Mouse (Mus musculus): ENCODE measurements around the gene Gm42791. TPM values are rescaled to one million over a fixed set of nuclear protein-coding genes. Genes with fewer than 3 reads are reported as not detected.

The Gm42791 gene
- polyA plus RNA-seq, 1 experiment from 2014 or later = not detected

GRCm38 (mm10) chr5:148928382-148929115 lies 66.4 kb downstream of the Gm42791 start:
- Histone ChIP-seq H3K9me3 (ENCODE audit: control insufficient read depth, low read length) (no peaks in the 10 kb centered on the region), H3K4me3 (ENCODE audit: low read depth, low read length) (peak overlapping the region; percentile 80)
- under 1% methylated on average over 68 of the region's 69 CpGs for WGBS

DNA sequence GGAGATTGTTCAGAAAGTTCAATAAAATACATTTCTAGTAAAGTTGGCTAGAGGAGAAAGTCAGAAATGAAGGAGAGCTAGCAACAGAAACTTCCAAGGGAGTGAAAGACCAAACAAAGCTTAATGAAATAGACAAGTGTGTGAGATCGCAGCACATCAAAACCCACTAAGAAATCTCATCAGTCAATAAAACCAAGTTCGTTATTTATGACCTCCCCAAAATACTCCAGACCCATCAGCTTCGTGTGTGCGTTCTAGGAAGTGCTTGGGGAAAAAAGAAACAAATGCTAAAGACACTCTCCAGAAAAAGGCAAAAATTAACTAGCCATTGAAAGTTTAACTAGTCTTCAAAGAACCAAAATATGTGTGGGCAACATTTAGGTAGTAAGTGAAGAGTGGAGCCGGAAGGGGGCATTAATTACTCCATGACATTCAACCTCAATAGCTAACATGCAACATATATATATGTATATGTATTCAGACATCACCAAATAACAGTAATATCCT lies 67.2 kb downstream of the Gm42791 start:
- Histone ChIP-seq H3K4me3 (ENCODE audit: low read depth, low read length) (peak overlapping the region; percentile 80), H3K4me1 (replicated peaks; ENCODE audit: control insufficient read depth, insufficient read depth, low read length) (no peaks in the 10 kb centered on the region; the same call in 1 of the 2 replicates), H3K27me3 (ENCODE audit: control insufficient read depth, insufficient read depth, low read length) (no peaks in the 10 kb centered on the region), H3K9me3 (ENCODE audit: control insufficient read depth, low read length) (no peaks in the 10 kb centered on the region), H3K27ac (ENCODE audit: low read depth, low read length) (peak overlapping the region; percentile 95), H3K9ac (ENCODE audit: low read length) (peak overlapping the region; percentile 94), H3K36me3 (ENCODE audit: control insufficient read depth, insufficient read depth, low read length) (no peaks in the 10 kb centered on the region), H3K4me2 (ENCODE audit: low read depth, low read length, severe bottlenecking) (peak overlapping the region; percentile 69)
- DNase-seq (ENCODE audit: low spot score) = no peak
- ATAC-seq (replicated peaks; ENCODE audit: low FRiP score) = no peak
- 49% methylated on average over 5 of the region's 5 CpGs for WGBS

More at GRCm38 (mm10) chr5:148928382-148929115, 66.4 kb downstream of the Gm42791 start:
- H3K4me1 ChIP-seq (replicated peaks; ENCODE audit: control insufficient read depth, insufficient read depth, low read length) = no peaks in the 10 kb centered on the region; the same call in 1 of the 2 replicates
- no peaks in the 10 kb centered on the region for H3K36me3 ChIP-seq (ENCODE audit: control insufficient read depth, insufficient read depth, low read length)
- H3K4me2 ChIP-seq (ENCODE audit: low read depth, low read length, severe bottlenecking) = peak overlapping the region; percentile 69
- H3K27me3 ChIP-seq (ENCODE audit: control insufficient read depth, insufficient read depth, low read length) = no peaks in the 10 kb centered on the region
- ATAC-seq (replicated peaks; ENCODE audit: low FRiP score) (peak; percentile 98), DNase-seq (ENCODE audit: low spot score) (peak; percentile 97)
- peak overlapping the region; percentile 95 for H3K27ac ChIP-seq (ENCODE audit: low read depth, low read length)
- H3K9ac ChIP-seq (ENCODE audit: low read length) = peak overlapping the region; percentile 94

DNA sequence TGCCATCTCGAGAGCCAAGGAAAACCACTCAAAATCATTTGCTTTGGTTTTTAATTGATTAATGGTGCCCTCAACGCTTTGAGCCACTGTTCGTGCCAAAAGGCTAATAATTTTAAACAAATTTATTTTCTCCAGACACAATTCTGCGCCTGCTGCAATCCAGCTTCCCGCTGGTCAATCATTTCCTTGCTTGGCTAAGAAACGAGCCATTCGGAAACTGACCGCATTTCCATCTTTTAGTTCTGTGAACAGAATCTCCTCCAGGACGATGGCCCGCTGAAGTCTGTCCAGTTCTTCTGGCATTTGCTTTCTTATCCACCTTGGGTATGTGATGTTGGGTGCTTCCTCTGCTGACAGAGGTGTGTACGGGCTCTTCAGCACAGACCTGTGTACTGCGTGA lies 70.4 kb downstream of the Gm42791 start:
- Histone ChIP-seq H3K4me1 (replicated peaks; ENCODE audit: control insufficient read depth, insufficient read depth, low read length) (no peaks in the 10 kb centered on the region; the same call in 1 of the 2 replicates), H3K4me2 (ENCODE audit: low read depth, low read length, severe bottlenecking) (no peak overlapping the region), H3K27me3 (ENCODE audit: control insufficient read depth, insufficient read depth, low read length) (no peaks in the 10 kb centered on the region), H3K4me3 (ENCODE audit: low read depth, low read length) (no peak overlapping the region), H3K36me3 (ENCODE audit: control insufficient read depth, insufficient read depth, low read length) (no peaks in the 10 kb centered on the region; the same call in 1 of the 2 replicates), H3K9me3 (ENCODE audit: control insufficient read depth, low read length) (no peaks in the 10 kb centered on the region), H3K27ac (ENCODE audit: low read depth, low read length) (no peak overlapping the region), H3K9ac (ENCODE audit: low read length) (no peak overlapping the region)
- no peak for ATAC-seq (replicated peaks; ENCODE audit: low FRiP score)
- WGBS = 96% methylated on average over 12 of the region's 12 CpGs
- no peak for DNase-seq (ENCODE audit: low spot score)

DNA sequence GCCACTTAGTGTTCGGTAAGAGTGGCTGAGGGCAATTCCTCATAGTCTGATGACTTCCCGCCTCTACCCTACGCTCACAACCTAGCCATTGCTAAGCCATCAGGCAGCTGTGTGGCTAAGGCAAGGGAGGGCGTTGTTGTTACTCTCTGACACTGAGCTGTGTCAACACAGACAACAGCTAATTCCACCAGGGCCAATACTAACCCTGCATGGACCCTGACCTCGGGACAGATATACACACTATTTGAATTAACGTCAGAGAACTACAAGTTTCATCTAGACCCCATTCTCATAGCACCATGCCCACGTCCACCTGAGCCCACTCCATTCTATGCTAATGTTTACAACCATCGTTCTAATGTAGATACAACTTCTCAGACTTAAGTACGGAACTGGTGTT lies 70.9 kb downstream of the Gm42791 start:
- no peak overlapping the region for H3K4me2 ChIP-seq (ENCODE audit: low read depth, low read length, severe bottlenecking)
- no peak for ATAC-seq (replicated peaks; ENCODE audit: low FRiP score)
- no peak overlapping the region for H3K4me3 ChIP-seq (ENCODE audit: low read depth, low read length)
- H3K27me3 ChIP-seq (ENCODE audit: control insufficient read depth, insufficient read depth, low read length) = no peaks in the 10 kb centered on the region
- WGBS = 90% methylated on average over 9 of the region's 9 CpGs
- no peak for DNase-seq (ENCODE audit: low spot score)
- no peaks in the 10 kb centered on the region; the same call in 1 of the 2 replicates for H3K4me1 ChIP-seq (replicated peaks; ENCODE audit: control insufficient read depth, insufficient read depth, low read length)
- H3K9me3 ChIP-seq (ENCODE audit: control insufficient read depth, low read length) = no peaks in the 10 kb centered on the region
- no peak overlapping the region for H3K27ac ChIP-seq (ENCODE audit: low read depth, low read length)
- H3K9ac ChIP-seq (ENCODE audit: low read length) = no peak overlapping the region
- no peaks in the 10 kb centered on the region; the same call in 1 of the 2 replicates for H3K36me3 ChIP-seq (ENCODE audit: control insufficient read depth, insufficient read depth, low read length)

DNA sequence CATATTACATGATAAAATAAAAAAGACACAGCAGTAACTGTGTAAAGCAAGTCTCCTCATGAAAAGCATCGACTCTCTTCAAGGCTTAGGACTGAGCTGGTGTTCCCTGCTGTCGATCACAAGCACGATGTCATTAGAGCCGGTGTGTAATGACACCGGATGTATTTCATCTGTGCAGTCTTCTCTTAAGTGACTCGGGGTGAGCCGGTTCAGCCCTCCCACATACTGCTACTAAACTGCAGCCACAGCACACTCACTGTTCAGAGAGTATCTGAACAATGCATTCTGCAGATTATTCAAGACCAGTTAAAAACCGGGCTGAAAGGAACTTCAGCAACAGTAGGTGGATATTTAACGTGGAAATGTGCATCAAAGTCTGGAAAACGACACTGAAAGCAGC lies 71.5 kb downstream of the Gm42791 start:
- 84% methylated on average over 10 of the region's 10 CpGs for WGBS
- H3K4me2 ChIP-seq (ENCODE audit: low read depth, low read length, severe bottlenecking) = no peak overlapping the region
- peaks cover 2% of the 10 kb centered on the region; the same call in 1 of the 2 replicates for H3K36me3 ChIP-seq (ENCODE audit: control insufficient read depth, insufficient read depth, low read length)
- no peak overlapping the region for H3K9ac ChIP-seq (ENCODE audit: low read length)
- no peaks in the 10 kb centered on the region for H3K27me3 ChIP-seq (ENCODE audit: control insufficient read depth, insufficient read depth, low read length)
- no peaks in the 10 kb centered on the region; the same call in 1 of the 2 replicates for H3K4me1 ChIP-seq (replicated peaks; ENCODE audit: control insufficient read depth, insufficient read depth, low read length)
- H3K27ac ChIP-seq (ENCODE audit: low read depth, low read length) = no peak overlapping the region
- DNase-seq (ENCODE audit: low spot score) = no peak
- H3K9me3 ChIP-seq (ENCODE audit: control insufficient read depth, low read length) = no peaks in the 10 kb centered on the region
- no peak for ATAC-seq (replicated peaks; ENCODE audit: low FRiP score)
- H3K4me3 ChIP-seq (ENCODE audit: low read depth, low read length) = no peak overlapping the region

DNA sequence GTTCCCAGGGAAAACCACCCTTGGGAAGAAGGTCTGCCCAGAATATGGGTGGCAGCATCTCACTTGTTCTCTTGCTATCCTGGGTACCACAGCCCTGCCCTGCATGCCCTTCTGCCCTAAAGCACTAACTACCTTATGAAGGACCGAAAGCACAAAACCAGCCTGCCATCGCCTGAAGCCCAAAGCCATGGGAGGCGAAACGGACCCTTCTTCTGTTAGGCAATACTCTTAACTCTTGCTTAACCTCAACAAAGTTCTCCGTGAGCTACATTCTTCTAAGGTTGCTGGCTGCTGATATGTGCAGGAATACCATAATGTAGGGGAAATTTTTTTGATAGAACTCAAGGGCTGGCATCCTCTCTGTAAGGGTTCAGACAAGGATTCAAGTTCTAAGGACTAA lies 72.2 kb downstream of the Gm42791 start:
- H3K4me2 ChIP-seq (ENCODE audit: low read depth, low read length, severe bottlenecking) = no peak overlapping the region
- no peaks in the 10 kb centered on the region; the same call in 1 of the 2 replicates for H3K4me1 ChIP-seq (replicated peaks; ENCODE audit: control insufficient read depth, insufficient read depth, low read length)
- H3K36me3 ChIP-seq (ENCODE audit: control insufficient read depth, insufficient read depth, low read length) = peaks cover 4% of the 10 kb centered on the region; the same call in 1 of the 2 replicates
- H3K4me3 ChIP-seq (ENCODE audit: low read depth, low read length) = no peak overlapping the region
- ATAC-seq (replicated peaks; ENCODE audit: low FRiP score) (no peak), DNase-seq (ENCODE audit: low spot score) (no peak)
- H3K27me3 ChIP-seq (ENCODE audit: control insufficient read depth, insufficient read depth, low read length) = no peaks in the 10 kb centered on the region
- no peak overlapping the region for H3K9ac ChIP-seq (ENCODE audit: low read length)
- H3K9me3 ChIP-seq (ENCODE audit: control insufficient read depth, low read length) = no peaks in the 10 kb centered on the region
- 90% methylated on average over 5 of the region's 5 CpGs for WGBS
- no peak overlapping the region for H3K27ac ChIP-seq (ENCODE audit: low read depth, low read length)

DNA sequence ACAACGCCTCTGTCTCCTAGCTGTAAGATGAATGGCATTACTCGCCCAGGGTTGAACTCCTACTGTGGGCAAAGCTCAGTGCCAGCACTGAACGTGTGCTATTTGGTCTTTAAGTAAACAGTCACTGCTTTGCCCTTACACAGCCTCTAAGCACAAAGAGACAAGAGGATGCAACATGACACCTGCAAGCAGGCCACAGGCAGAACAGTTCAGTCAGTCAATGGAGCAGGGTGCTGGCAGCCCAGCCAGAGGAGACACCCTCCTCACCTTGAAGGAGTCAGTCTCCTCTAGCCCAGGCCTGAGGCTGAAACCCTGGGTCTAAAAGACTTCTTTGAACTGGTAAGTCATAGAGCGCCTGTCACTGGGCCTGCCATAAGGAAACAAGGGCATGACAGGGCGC lies 76.9 kb downstream of the Gm42791 start:
- Histone ChIP-seq H3K4me3 (ENCODE audit: low read depth, low read length) (no peak overlapping the region), H3K9me3 (ENCODE audit: control insufficient read depth, low read length) (no peaks in the 10 kb centered on the region), H3K27ac (ENCODE audit: low read depth, low read length) (no peak overlapping the region), H3K4me2 (ENCODE audit: low read depth, low read length, severe bottlenecking) (no peak overlapping the region), H3K36me3 (ENCODE audit: control insufficient read depth, insufficient read depth, low read length) (peaks cover 4% of the 10 kb centered on the region; the same call in 1 of the 2 replicates), H3K27me3 (ENCODE audit: control insufficient read depth, insufficient read depth, low read length) (no peaks in the 10 kb centered on the region), H3K4me1 (replicated peaks; ENCODE audit: control insufficient read depth, insufficient read depth, low read length) (no peaks in the 10 kb centered on the region), H3K9ac (ENCODE audit: low read length) (no peak overlapping the region)
- WGBS = 77% methylated on average over 5 of the region's 5 CpGs
- no peak for ATAC-seq (replicated peaks; ENCODE audit: low FRiP score)
- DNase-seq (ENCODE audit: low spot score) = no peak

- ATAC-seq (replicated peaks; ENCODE audit: low FRiP score) (no peak), DNase-seq (ENCODE audit: low spot score) (no peak)
- no peak overlapping the region for H3K9ac ChIP-seq (ENCODE audit: low read length)
- H3K9me3 ChIP-seq (ENCODE audit: control insufficient read depth, low read length) = no peaks in the 10 kb centered on the region
- no peaks in the 10 kb centered on the region for H3K27me3 ChIP-seq (ENCODE audit: control insufficient read depth, insufficient read depth, low read length)
- H3K4me3 ChIP-seq (ENCODE audit: low read depth, low read length) = no peak overlapping the region
- no peak overlapping the region for H3K27ac ChIP-seq (ENCODE audit: low read depth, low read length)
- no peaks in the 10 kb centered on the region for H3K4me1 ChIP-seq (replicated peaks; ENCODE audit: control insufficient read depth, insufficient read depth, low read length)
- no peak overlapping the region for H3K4me2 ChIP-seq (ENCODE audit: low read depth, low read length, severe bottlenecking)
- WGBS = 90% methylated on average over 6 of the region's 6 CpGs
- peaks cover 4% of the 10 kb centered on the region; the same call in 1 of the 2 replicates for H3K36me3 ChIP-seq (ENCODE audit: control insufficient read depth, insufficient read depth, low read length)
Observed at GRCm38 (mm10) chr5:148916775-148917174, 78.2 kb downstream of the Gm42791 start.

Measured in forebrain, embryonic 11.5 days (tissue).